Mouse (Mus musculus) lung, postnatal 4 days (tissue): ENCODE measurements around the gene Agfg1.

Source experiments
- DNase-seq, 2 experiments: peaks; one replicate each; pipeline ENCODE4 v3.0.0; 2021

The Agfg1 gene

GRCm38 (mm10) chr1:82825783-82826182 is 13.5 kb upstream of the Agfg1 start:
- DNase-seq: no peak

GRCm38 (mm10) chr1:82826911-82827310 is 12.4 kb upstream of the Agfg1 start:
- DNase-seq: no peak

- DNase-seq: no peak
These were observed 8.5 kb upstream of the Agfg1 start for GRCm38 (mm10) chr1:82830771-82831170.

GRCm38 (mm10) chr1:82831547-82832240 is 7.6 kb upstream of the Agfg1 start:
- DNase-seq: peak in 1 of 2 experiments; percentile 28

GRCm38 (mm10) chr1:82832495-82833021 is 6.7 kb upstream of the Agfg1 start:
- no peak for DNase-seq

DNA sequence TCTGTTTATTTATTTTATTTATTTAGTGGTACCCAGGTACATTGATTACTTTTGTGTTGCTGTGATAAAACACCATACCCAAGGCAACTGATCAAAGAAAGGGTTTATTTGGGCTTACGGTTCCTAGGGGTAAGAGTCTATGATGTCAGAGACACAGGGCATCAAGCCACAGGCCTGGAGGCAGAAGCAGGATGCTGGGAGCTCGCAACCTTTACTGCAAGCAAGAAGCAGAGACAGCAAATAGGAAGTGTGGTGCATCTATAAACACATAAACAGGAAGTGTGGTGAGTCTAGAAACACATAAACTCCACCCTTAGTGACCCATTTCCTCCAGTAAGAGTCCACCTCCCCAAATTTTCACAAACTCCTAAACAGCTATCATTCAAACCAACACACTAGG is 5.8 kb upstream of the Agfg1 start:
- no peak for DNase-seq

- peak; percentile 34 to 48 for DNase-seq
These were observed 4.7 kb upstream of the Agfg1 start for GRCm38 (mm10) chr1:82834572-82834971.

DNA sequence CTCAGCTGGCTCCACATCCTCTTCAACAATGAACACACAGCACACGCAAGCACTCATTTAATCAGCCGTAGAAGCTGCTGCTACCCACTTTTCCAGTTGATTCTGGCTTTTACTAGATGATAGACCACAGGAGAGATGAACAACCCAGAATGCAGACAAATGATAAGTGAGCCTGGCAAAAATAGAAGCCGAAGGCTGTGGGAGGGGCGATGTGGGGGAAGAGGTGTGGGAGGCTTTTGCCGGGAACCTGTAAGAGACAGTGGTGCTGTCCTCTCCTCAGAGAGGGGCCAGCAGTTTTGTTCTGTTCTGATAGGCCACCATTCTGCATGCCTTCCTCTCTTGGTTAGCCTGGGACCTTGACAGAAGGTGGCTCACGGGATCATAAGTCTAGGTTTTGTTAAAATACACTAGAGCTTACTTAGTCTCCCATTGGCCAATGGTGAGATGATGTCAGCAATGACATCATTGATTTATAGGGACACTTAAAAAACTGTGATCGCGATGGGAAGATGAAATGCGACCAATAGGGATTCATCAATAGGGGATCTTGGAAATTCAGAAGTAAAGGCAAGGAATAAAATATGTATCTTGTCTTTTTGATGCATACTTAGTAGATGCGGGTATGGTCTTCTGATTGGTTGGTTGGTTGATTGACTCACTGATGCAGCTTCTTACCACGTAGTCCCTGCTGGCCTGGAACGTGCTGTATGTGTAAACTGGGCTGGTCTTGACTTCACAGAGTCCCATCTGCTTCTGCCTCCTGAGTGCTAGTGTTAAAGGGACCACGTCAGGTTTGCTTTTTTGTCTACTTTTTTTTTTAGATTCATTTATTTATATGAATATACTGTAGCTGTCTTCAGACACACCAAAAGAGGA is 2.7 kb upstream of the Agfg1 start:
- DNase-seq: peak in 1 of 2 experiments; percentile 28

DNA sequence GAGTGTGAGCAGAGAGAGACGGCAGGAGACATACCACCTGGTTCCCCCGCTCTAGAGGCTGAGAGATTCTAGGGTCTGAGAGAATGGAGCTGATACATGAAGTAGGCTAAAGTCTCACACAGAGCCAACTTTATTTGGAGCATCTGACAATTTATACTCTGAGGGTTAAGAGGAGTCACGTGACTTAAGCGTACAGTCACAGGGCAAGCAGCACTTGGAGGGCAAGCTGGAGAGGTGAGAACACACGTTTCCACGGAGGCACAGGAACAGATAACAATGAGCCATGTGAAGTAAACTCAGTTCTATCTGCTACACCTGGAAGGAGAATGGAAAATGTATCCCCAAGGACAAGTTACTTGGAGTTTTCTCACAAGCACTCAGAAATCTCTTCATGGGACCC is 1.7 kb upstream of the Agfg1 start:
- DNase-seq: no peak

GRCm38 (mm10) chr1:82838469-82839295 is 601 bp upstream of the Agfg1 start:
- DNase-seq: no peak

- DNase-seq: peak in 1 of 2 experiments; percentile 57
These were observed 535 bp downstream of the Agfg1 start for GRCm38 (mm10) chr1:82839614-82840421.

DNA sequence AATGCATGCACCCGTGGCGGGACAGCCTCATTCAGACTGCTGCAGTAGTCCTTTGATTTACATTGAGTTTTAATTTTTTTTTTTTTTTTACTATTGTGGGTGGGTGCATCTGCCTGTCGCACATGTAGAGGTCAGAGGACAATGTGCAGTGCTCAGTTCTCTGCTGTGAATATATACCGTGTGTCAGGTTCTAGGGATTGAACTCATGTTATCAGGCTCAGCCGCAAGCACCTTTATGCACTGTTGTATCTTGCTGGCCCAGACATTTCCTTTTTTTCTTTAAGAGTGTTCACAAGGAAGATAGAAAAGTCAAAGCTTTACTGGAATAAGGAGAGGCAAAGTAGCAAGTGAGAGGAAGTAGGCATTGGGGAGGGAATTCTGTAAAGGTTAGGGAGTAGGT is 16.4 kb downstream of the Agfg1 start:
- DNase-seq: no peak

DNA sequence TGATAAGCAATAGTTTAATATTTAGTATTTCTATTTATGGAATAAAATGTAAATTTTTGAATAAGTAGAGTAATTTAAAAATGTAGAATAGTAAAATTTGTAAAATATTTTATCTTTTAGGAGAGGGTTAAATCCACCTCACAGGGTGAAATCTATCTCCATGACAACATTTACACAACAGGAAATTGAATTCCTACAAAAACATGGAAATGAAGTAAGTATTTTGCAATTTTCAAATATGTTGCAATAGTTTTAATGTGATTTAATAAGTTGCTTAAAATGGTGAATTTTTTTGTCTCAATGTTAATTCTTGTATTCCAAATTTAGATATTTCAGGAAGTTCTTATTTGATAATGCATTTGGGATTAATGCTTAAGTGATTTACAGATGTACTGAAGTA is 19.0 kb downstream of the Agfg1 start:
- no peak for DNase-seq

DNA sequence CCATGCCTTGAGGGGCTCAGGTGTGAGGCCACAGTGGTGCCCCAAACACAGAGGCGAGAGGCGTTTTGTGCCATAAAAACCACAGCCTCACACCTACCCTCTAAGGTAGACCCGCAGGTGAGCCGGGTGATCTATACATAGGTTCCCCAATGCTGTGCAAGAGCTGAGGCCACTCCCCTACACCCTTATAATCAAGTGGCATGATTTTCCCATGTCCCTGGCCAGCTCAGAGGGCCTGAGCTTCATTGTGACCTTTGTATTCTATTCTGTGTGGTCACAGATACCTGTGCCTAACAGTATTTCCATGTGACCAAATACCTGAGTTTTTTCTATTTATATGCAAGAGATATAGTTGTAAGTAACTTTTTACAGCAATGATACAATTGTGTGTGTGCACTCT is 21.1 kb downstream of the Agfg1 start:
- no peak for DNase-seq

DNA sequence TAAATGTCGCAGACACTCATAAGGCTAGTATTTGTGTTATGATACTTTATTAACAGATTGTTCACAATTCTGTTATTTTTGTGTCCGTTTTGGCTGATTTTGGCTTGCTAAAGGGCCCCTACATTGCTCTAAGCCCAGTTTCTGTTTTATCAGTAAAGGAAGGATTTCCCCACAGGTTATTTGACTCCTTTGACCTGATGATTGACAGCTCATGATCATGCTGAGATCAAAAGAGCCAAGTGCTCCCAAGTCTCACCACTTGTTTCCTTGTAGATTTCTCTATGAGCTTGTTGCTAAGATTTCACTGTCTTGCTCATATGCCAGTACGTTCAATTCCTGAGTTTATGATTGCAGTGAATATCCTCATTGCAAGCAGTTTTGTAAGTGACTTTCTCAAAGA is 30.9 kb downstream of the Agfg1 start:
- DNase-seq: no peak

GRCm38 (mm10) chr1:82879172-82879571 is 39.9 kb downstream of the Agfg1 start:
- no peak for DNase-seq

DNA sequence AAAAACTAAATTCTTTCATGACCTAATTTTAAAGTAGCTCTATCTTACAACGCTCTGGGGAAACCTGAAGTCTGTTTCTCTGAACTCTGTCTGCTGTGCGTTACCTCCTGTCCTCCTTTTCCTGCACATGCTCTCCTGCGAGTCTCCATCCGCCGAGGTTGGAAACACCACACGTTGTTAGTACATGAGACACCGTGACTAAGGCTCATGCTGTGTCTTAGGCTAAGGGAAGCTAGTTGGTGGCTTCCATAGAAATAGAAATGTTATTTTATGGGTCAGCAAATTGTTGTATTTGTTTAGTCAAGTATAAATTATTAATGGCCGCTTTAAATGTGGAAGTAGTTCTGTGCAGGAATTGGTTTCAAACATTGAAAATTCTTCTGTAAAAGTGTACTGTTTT is 40.9 kb downstream of the Agfg1 start:
- no peak for DNase-seq

- DNase-seq: no peak
These were observed 54.0 kb downstream of the Agfg1 start for GRCm38 (mm10) chr1:82893269-82893668.

DNA sequence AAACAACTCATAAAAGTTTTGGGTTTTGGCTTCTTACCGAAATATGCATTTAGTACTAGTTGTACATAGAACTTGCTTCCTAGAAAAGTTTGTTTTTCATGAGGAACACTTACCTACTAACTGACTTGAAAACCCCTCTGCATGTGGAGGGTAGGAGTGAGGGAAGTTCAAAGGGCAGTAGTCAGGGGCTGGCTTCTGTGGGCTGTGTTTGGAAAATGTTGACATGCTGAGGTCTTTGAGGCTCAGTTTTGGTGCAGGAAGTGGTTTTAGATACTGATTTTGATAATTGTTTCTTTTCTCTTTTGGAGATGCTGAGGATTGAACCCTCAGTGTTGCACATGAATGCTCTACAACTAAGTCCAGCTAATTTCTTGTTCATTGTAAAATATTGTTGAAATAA is 61.3 kb downstream of the Agfg1 start:
- no peak for DNase-seq

GRCm38 (mm10) chr1:82901201-82901600 is 61.9 kb downstream of the Agfg1 start:
- DNase-seq: no peak

DNA sequence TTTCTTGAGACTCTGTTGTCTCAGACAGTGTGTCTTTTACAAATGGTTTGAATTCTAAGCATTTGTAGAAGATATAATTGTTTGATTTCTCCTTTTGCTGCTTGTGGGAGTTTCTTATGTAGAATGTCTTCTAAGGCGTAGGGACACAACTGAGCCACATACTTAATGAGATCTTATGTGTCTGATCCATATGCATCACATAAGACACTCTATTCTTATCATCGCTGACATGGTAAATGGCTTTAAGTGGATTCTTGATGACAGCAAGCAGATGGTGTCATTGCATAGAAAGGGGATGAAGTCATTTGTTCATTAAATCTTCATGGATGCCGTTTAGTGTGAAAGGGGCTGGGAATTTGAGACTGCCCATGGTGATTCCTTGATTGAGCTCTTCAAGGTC is 66.6 kb downstream of the Agfg1 start:
- DNase-seq: no peak

DNA sequence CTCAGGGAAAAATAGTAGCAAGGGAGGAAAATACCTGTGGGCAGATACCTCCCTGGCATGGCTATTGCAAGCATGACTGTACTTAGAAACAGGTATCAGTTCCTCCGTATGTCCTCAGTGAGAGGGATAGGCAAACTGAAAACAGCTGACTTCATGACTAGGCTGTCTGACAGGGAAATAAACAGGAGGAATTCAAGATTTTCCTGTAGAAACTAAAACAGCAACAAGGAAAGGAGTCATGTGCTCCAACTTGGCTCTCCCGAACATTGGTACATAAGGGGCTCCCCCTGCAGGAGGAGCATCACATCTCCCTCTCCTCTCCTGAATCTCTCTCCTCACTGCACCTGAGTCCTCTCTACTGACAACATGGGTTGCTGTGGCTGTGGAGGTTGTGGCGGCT is 73.7 kb downstream of the Agfg1 start, which contains the start of gene A030005L19Rik:
A030005L19Rik (plus strand) TSS at position 301 of the 400 bp plus-strand sequence.
- DNase-seq: no peak
